Mouse (Mus musculus) CD4-positive, CD25-positive, alpha-beta regulatory T cell, adult 2 months (primary cell): ENCODE data around the gene Tmem254b.
"Not testable (repeated sequence)": the region's sequence is repeated elsewhere in the genome, so short reads cannot be mapped to it uniquely, and the experiment has no call there.

ENCODE experiments used
- DNase-seq: peaks from one replicate; pipeline ENCODE4 v3.0.0-alpha.2; 2012; ENCODE audit warnings: low read depth, low spot score

Tmem254b gene

GRCm38 (mm10) chr14:26206926-26207247, at the start of gene Tmem254b:
TSS of gene Tmem254b (minus strand) at chr14:26207041.
- DNase-seq = not testable (repeated sequence)

GRCm38 (mm10) chr14:26237183-26237582, 30.3 kb upstream of the Tmem254b start:
- not testable (repeated sequence) for DNase-seq

GRCm38 (mm10) chr14:26216233-26217000, 9.6 kb upstream of the Tmem254b start:
- DNase-seq = not testable (repeated sequence)

GRCm38 (mm10) chr14:26206197-26206925, 480 bp downstream of the Tmem254b start:
- DNase-seq = not testable (repeated sequence)

- not testable (repeated sequence) for DNase-seq
Measured at GRCm38 (mm10) chr14:26197851-26198250, 9.0 kb downstream of the Tmem254b start.

GRCm38 (mm10) chr14:26188361-26188760, 18.5 kb downstream of the Tmem254b start:
- not testable (repeated sequence) for DNase-seq

- DNase-seq = not testable (repeated sequence)
Measured at GRCm38 (mm10) chr14:26186638-26187037, 20.2 kb downstream of the Tmem254b start.

- DNase-seq = not testable (repeated sequence)
Measured at GRCm38 (mm10) chr14:26182380-26182779, 24.5 kb downstream of the Tmem254b start, which contains the start of gene Plac9b. TSS of gene Plac9b (minus strand) at chr14:26182480.

- DNase-seq = not testable (repeated sequence)
Measured at GRCm38 (mm10) chr14:26181660-26182059, 25.2 kb downstream of the Tmem254b start.

GRCm38 (mm10) chr14:26175028-26175427, 31.8 kb downstream of the Tmem254b start:
- DNase-seq = not testable (repeated sequence)

GRCm38 (mm10) chr14:26173955-26174354, 32.9 kb downstream of the Tmem254b start:
- not testable (repeated sequence) for DNase-seq

GRCm38 (mm10) chr14:26165266-26165665, 41.6 kb downstream of the Tmem254b start:
- not testable (repeated sequence) for DNase-seq

- DNase-seq = not testable (repeated sequence)
Measured at GRCm38 (mm10) chr14:26162423-26162822, 44.4 kb downstream of the Tmem254b start.

- DNase-seq = not testable (repeated sequence)
Measured at GRCm38 (mm10) chr14:26161156-26161555, 45.7 kb downstream of the Tmem254b start.

GRCm38 (mm10) chr14:26156032-26156431, 50.8 kb downstream of the Tmem254b start:
- DNase-seq = not testable (repeated sequence)
